Mouse (Mus musculus) CH12.LX (cell line): ENCODE measurements around the gene Pik3cg. TPM values are rescaled to one million over a fixed set of nuclear protein-coding genes. Genes with fewer than 3 reads are reported as not detected.

ENCODE experiments used
- DNase-seq: peaks from one replicate; pipeline ENCODE4 v3.0.0-alpha.2; 2013; ENCODE audit errors: extremely low read depth
- H3K27ac ChIP-seq: 2 replicates; pipeline ENCODE4 v1.5.1; 2012; ENCODE audit warnings: low read depth, mild to moderate bottlenecking, control low read depth, moderate library complexity; ENCODE audit not compliant: insufficient read depth
- H3K27me3 ChIP-seq: replicated peaks from 2 replicates; pipeline ENCODE3; 2012; ENCODE audit warnings: inconsistent platforms
- H3K36me3 ChIP-seq, 2 experiments: replicated peaks in 1 of 2; 2 replicates each; pipeline versions ENCODE3 to v1.6.1; 2012; ENCODE audit warnings: inconsistent platforms in 1 of 2, low read length in 1 of 2, mild to moderate bottlenecking in 1 of 2, mixed read lengths in 1 of 2, moderate library complexity in 1 of 2; ENCODE audit not compliant: control insufficient read depth in 1 of 2, insufficient read depth in 1 of 2
- H3K4me1 ChIP-seq, 2 experiments: 2 replicates each; pipeline ENCODE4 v1.6.1; 2012; ENCODE audit warnings: inconsistent platforms in 1 of 2, moderate library complexity in 1 of 2; ENCODE audit not compliant: insufficient read depth in 2 of 2, control insufficient read depth in 1 of 2
- H3K4me2 ChIP-seq: 2 replicates; pipeline ENCODE4 v1.6.1; 2012; ENCODE audit warnings: low read depth, mild to moderate bottlenecking, control low read depth; ENCODE audit not compliant: poor library complexity, insufficient read depth, severe bottlenecking
- H3K4me3 ChIP-seq, 3 experiments: fragments of 150-350 bp in 1 of 3; sonication (generic) in 1 of 3; replicated peaks in 1 of 3; 2 replicates each; pipeline versions ENCODE3 to v1.5.1; 2011 to 2012; ENCODE audit warnings: low read depth in 2 of 3, low read length in 2 of 3, mild to moderate bottlenecking in 2 of 3, moderate library complexity in 2 of 3, control low read depth in 1 of 3, improper control_type of control experiment in 1 of 3, inconsistent platforms in 1 of 3, mixed read lengths in 1 of 3; ENCODE audit not compliant: poor library complexity in 1 of 3
- H3K79me2 ChIP-seq: replicated peaks from 2 replicates; pipeline ENCODE4 v1.6.1; 2012; ENCODE audit warnings: mild to moderate bottlenecking, moderate library complexity; ENCODE audit not compliant: control insufficient read depth, poor library complexity, insufficient read depth, severe bottlenecking; ENCODE audit errors: extremely low read depth
- H3K9ac ChIP-seq: 2 replicates; pipeline ENCODE4 v1.6.1; 2012; ENCODE audit warnings: low read depth, mild to moderate bottlenecking, control low read depth, moderate library complexity; ENCODE audit not compliant: insufficient read depth
- H3K9me3 ChIP-seq: replicated peaks from 2 replicates; pipeline ENCODE3; 2012; ENCODE audit warnings: low read length, inconsistent platforms, mixed read lengths
- BHLHE40 ChIP-seq: IDR thresholded peaks from 2 replicates; pipeline ENCODE4 v1.6.1; 2011; ENCODE audit warnings: mild to moderate bottlenecking, low read depth, low read length, improper control_type of control experiment
- CHD1 ChIP-seq: IDR thresholded peaks from 2 replicates; pipeline ENCODE4 v1.6.1; 2012; ENCODE audit warnings: low read depth, low read length, improper control_type of control experiment, inconsistent platforms
- CHD2 ChIP-seq: IDR thresholded peaks from 2 replicates; pipeline ENCODE4 v1.6.1; 2011; ENCODE audit warnings: low read length, improper control_type of control experiment
- CTCF ChIP-seq, 2 experiments: IDR thresholded peaks in 1 of 2; conservative IDR thresholded peaks in 1 of 2; 2 replicates each; pipeline ENCODE4 v1.5.1; 2011 to 2012; ENCODE audit warnings: low read depth in 2 of 2, low read length in 2 of 2, improper control_type of control experiment in 1 of 2, inconsistent platforms in 1 of 2, mild to moderate bottlenecking in 1 of 2, moderate library complexity in 1 of 2
- E2F4 ChIP-seq: IDR thresholded peaks from 2 replicates; pipeline ENCODE4 v1.6.1; 2011; ENCODE audit warnings: low read depth, low read length, improper control_type of control experiment; ENCODE audit not compliant: insufficient replicate concordance
- ELF1 ChIP-seq: IDR thresholded peaks from 2 replicates; pipeline ENCODE4 v1.6.1; 2014; ENCODE audit warnings: low read depth, mild to moderate bottlenecking, inconsistent platforms, low read length, improper control_type of control experiment
- EP300 ChIP-seq: IDR thresholded peaks from 2 replicates; pipeline ENCODE4 v1.6.1; 2011; ENCODE audit warnings: low read length, improper control_type of control experiment
- ETS1 ChIP-seq: conservative IDR thresholded peaks from 2 replicates; pipeline ENCODE4 v1.6.1; 2012; ENCODE audit warnings: low read depth, mild to moderate bottlenecking, inconsistent platforms, low read length, improper control_type of control experiment, moderate library complexity
- GABPA ChIP-seq: IDR thresholded peaks from 2 replicates; pipeline ENCODE4 v1.6.1; 2012; ENCODE audit warnings: low read depth, low read length, improper control_type of control experiment, inconsistent platforms; ENCODE audit not compliant: insufficient replicate concordance
- HCFC1 ChIP-seq: IDR thresholded peaks from 2 replicates; pipeline ENCODE4 v1.6.1; 2012; ENCODE audit warnings: low read depth, mild to moderate bottlenecking, inconsistent platforms, low read length, improper control_type of control experiment
- IRF4 ChIP-seq: IDR thresholded peaks from 2 replicates; pipeline ENCODE4 v1.6.1; 2014; ENCODE audit warnings: low read depth, mild to moderate bottlenecking, inconsistent platforms, low read length, improper control_type of control experiment
- JUN ChIP-seq: IDR thresholded peaks from 2 replicates; pipeline ENCODE4 v1.6.1; 2011; ENCODE audit warnings: low read depth, mild to moderate bottlenecking, low read length, improper control_type of control experiment, moderate library complexity; ENCODE audit not compliant: insufficient read depth
- JUND ChIP-seq: conservative IDR thresholded peaks from 2 replicates; pipeline ENCODE4 v1.6.1; 2011; ENCODE audit warnings: low read depth, low read length, improper control_type of control experiment
- KAT2A ChIP-seq: IDR thresholded peaks from 2 replicates; pipeline ENCODE4 v1.6.1; 2012; ENCODE audit warnings: low read length, improper control_type of control experiment, inconsistent platforms; ENCODE audit not compliant: insufficient replicate concordance
- MAFK ChIP-seq: IDR thresholded peaks from 2 replicates; pipeline ENCODE4 v1.6.1; 2011; ENCODE audit warnings: low read length, improper control_type of control experiment; ENCODE audit not compliant: insufficient replicate concordance
- MAX ChIP-seq: IDR thresholded peaks from 2 replicates; pipeline ENCODE4 v1.6.1; 2011; ENCODE audit warnings: low read length, improper control_type of control experiment
- MAZ ChIP-seq: IDR thresholded peaks from 2 replicates; pipeline ENCODE4 v1.6.1; 2012; ENCODE audit warnings: low read depth, mild to moderate bottlenecking, inconsistent platforms, low read length, improper control_type of control experiment, moderate library complexity
- MEF2A ChIP-seq: IDR thresholded peaks from 2 replicates; pipeline ENCODE4 v1.6.1; 2014; ENCODE audit warnings: low read depth, mild to moderate bottlenecking, inconsistent platforms, low read length, improper control_type of control experiment, borderline replicate concordance
- MXI1 ChIP-seq: IDR thresholded peaks from 2 replicates; pipeline ENCODE4 v1.6.1; 2011; ENCODE audit warnings: mild to moderate bottlenecking, low read depth, low read length, improper control_type of control experiment
- MYC ChIP-seq: IDR thresholded peaks from 2 replicates; pipeline ENCODE4 v1.6.1; 2011; ENCODE audit warnings: low read depth, mild to moderate bottlenecking, improper control_type of control experiment, low read length
- NELFE ChIP-seq: IDR thresholded peaks from 2 replicates; pipeline ENCODE4 v1.6.1; 2011; ENCODE audit warnings: low read depth, low read length, improper control_type of control experiment
- NRF1 ChIP-seq: IDR thresholded peaks from 2 replicates; pipeline ENCODE4 v1.6.1; 2014; ENCODE audit warnings: low read depth, mild to moderate bottlenecking, inconsistent platforms, low read length, improper control_type of control experiment, moderate library complexity
- PAX5 ChIP-seq: IDR thresholded peaks from 2 replicates; pipeline ENCODE4 v1.6.1; 2012; ENCODE audit warnings: low read length, inconsistent platforms, mixed read lengths
- POLR2A ChIP-seq: IDR thresholded peaks from 2 replicates; pipeline ENCODE4 v1.6.1; 2011; ENCODE audit warnings: low read depth, mild to moderate bottlenecking, improper control_type of control experiment, low read length
- POLR2AphosphoS2 ChIP-seq: IDR thresholded peaks from 2 replicates; pipeline ENCODE4 v1.6.1; 2011; ENCODE audit warnings: low read depth, low read length, improper control_type of control experiment
- RAD21 ChIP-seq: IDR thresholded peaks from 2 replicates; pipeline ENCODE4 v1.6.1; 2011; ENCODE audit warnings: low read depth, mild to moderate bottlenecking, low read length, improper control_type of control experiment, moderate library complexity
- RCOR1 ChIP-seq: conservative IDR thresholded peaks from 2 replicates; pipeline ENCODE4 v1.6.1; 2012; ENCODE audit warnings: low read depth, mild to moderate bottlenecking, inconsistent platforms, low read length, improper control_type of control experiment
- SIN3A ChIP-seq: IDR thresholded peaks from 2 replicates; pipeline ENCODE4 v1.6.1; 2012; ENCODE audit warnings: low read length, improper control_type of control experiment, inconsistent platforms
- SMC3 ChIP-seq: IDR thresholded peaks from 2 replicates; pipeline ENCODE4 v1.6.1; 2011; ENCODE audit warnings: low read depth, low read length, improper control_type of control experiment
- TBP ChIP-seq: conservative IDR thresholded peaks from 2 replicates; pipeline ENCODE4 v1.6.1; 2011; ENCODE audit warnings: low read depth, low read length, improper control_type of control experiment
- TCF12 ChIP-seq: IDR thresholded peaks from 2 replicates; pipeline ENCODE4 v1.6.1; 2014; ENCODE audit warnings: low read depth, mild to moderate bottlenecking, inconsistent platforms, low read length, improper control_type of control experiment
- UBTF ChIP-seq: IDR thresholded peaks from 2 replicates; pipeline ENCODE4 v1.6.1; 2012; ENCODE audit warnings: low read depth, mild to moderate bottlenecking, inconsistent platforms, low read length, improper control_type of control experiment, moderate library complexity
- USF1 ChIP-seq: IDR thresholded peaks from 2 replicates; pipeline ENCODE4 v1.6.1; 2014; ENCODE audit warnings: low read depth, mild to moderate bottlenecking, inconsistent platforms, low read length, improper control_type of control experiment
- USF2 ChIP-seq: conservative IDR thresholded peaks from 2 replicates; pipeline ENCODE4 v1.6.1; 2011; ENCODE audit warnings: low read depth, low read length, improper control_type of control experiment
- ZC3H11A ChIP-seq: IDR thresholded peaks from 2 replicates; pipeline ENCODE4 v1.6.1; 2012; ENCODE audit warnings: low read depth, mild to moderate bottlenecking, inconsistent platforms, low read length, improper control_type of control experiment
- ZKSCAN1 ChIP-seq: IDR thresholded peaks from 2 replicates; pipeline ENCODE4 v1.6.1; 2012; ENCODE audit warnings: low read depth, inconsistent platforms, low read length, improper control_type of control experiment, borderline replicate concordance
- ZMIZ1 ChIP-seq: IDR thresholded peaks from 2 replicates; pipeline ENCODE4 v1.6.1; 2012; ENCODE audit warnings: low read depth, mild to moderate bottlenecking, inconsistent platforms, low read length, improper control_type of control experiment
- ZNF384 ChIP-seq: IDR thresholded peaks from 2 replicates; pipeline ENCODE4 v1.6.1; 2012; ENCODE audit warnings: low read depth, low read length, improper control_type of control experiment, inconsistent platforms
- dilution Hi-C: fragments of 300-500 bp; cut with MboI; formaldehyde crosslinking; loops from 2 replicates; pipeline ENCODE4 v1.14.3; 2020; ENCODE audit warnings: low sequenced_read_pairs; ENCODE audit not compliant: extremely low pct_unique_long_range_greater_than_20kb, extremely low pct_ligation_motif_present
- in situ Hi-C: fragments of 300-500 bp; cut with MboI; formaldehyde crosslinking; loops from 3 replicates; pipeline ENCODE4 v1.14.3; 2019; ENCODE audit warnings: low sequenced_read_pairs, low pct_ligation_motif_present, low pct_unique_long_range_greater_than_20kb, mixed read lengths
- polyA plus RNA-seq: library from polyadenylated mRNA; unstranded; fragments of >175 nt; gene quantifications from 2 replicates; pipeline ENCODE4 v1.2.1, GENCODE M21; 2012; ENCODE audit warnings: low read depth; ENCODE audit not compliant: insufficient read length
- total RNA-seq, 2 experiments: library from RNA; depleted of rRNA; stranded (reverse); fragments of 300-350 nt in 1 of 2; fragments of >200 nt in 1 of 2; gene quantifications; 2 replicates each; pipeline ENCODE4 v1.2.3; 2012 to 2014

Pik3cg gene
- total and polyA plus RNA-seq, 3 experiments = 35.4 to 40.6 (median 35.8) TPM

GRCm38 (mm10) chr12:32190927-32191326 lies 17.5 kb downstream of the Pik3cg start:
- TF ChIP-seq CTCF (conservative IDR thresholded peaks at IDR 0.05 in 1 of 2, IDR thresholded peaks at IDR 0.05 in 1 of 2; ENCODE audit: low read depth in 2 of 2, low read length in 2 of 2) (no peak), IRF4 (peak; percentile 41; the same call in 1 of the 2 replicates), POLR2A (no peak), MAZ (0 out of 2 replicates have a peak, but pooled peaks have one; percentile 51), UBTF (no peak), MXI1 (no peak), USF2 (no peak), POLR2AphosphoS2 (no peak), E2F4 (no peak), JUN (no peak), NRF1 (0 out of 2 replicates have a peak, but pooled peaks have one; percentile 38), MAX (peak; percentile 60; the same call in 1 of the 2 replicates), TCF12 (no peak; the same call in 1 of the 2 replicates), ZNF384 (no peak), EP300 (peak; percentile 58; the same call in 1 of the 2 replicates), HCFC1 (no peak), ELF1 (0 out of 2 replicates have a peak, but pooled peaks have one; percentile 23), PAX5 (no peak), KAT2A (no peak), RCOR1 (no peak), RAD21 (no peak; the same call in 1 of the 2 replicates), CHD2 (no peak), ZKSCAN1 (no peak), SIN3A (no peak), MAFK (no peak), MYC (peak; percentile 43), CHD1 (no peak), MEF2A (no peak), ZC3H11A (no peak), GABPA (no peak), JUND (no peak), TBP (no peak), ZMIZ1 (no peak), NELFE (no peak), USF1 (no peak), SMC3 (no peak), BHLHE40 (peak; percentile 41; the same call in 1 of the 2 replicates), ETS1 (no peak)
- dilution Hi-C loops (no loop called here), in situ Hi-C loops (no loop called here)
- peaks cover 2% of the 10 kb centered on the region for H3K79me2 ChIP-seq
- no peak overlapping the region for H3K4me2 ChIP-seq
- H3K36me3 ChIP-seq = peaks cover 71 to 75% of the 10 kb centered on the region in 2 experiments
- no peaks in the 10 kb centered on the region for H3K27me3 ChIP-seq
- H3K27ac ChIP-seq = peak overlapping the region; percentile 78
- no peak for DNase-seq
- H3K9me3 ChIP-seq = no peaks in the 10 kb centered on the region
- H3K9ac ChIP-seq = peak overlapping the region; percentile 30; the same call in 1 of the 2 replicates
- no peak overlapping the region for H3K4me3 ChIP-seq
- H3K4me1 ChIP-seq = peaks cover 32 to 70% of the 10 kb centered on the region in 2 experiments
